Mouse (Mus musculus) lung, postnatal 0 days (tissue): Measurements from ENCODE around the gene Ccdc30.

Experiments
- CTCF ChIP-seq: IDR thresholded peaks from 2 replicates; pipeline ENCODE4 v1.5.1; 2016; ENCODE audit warnings: antibody characterized with exemption, mild to moderate bottlenecking
- EP300 ChIP-seq: IDR thresholded peaks from 2 replicates; pipeline ENCODE4 v1.6.1; 2016; ENCODE audit warnings: antibody characterized with exemption, mild to moderate bottlenecking, control low read depth

- TF ChIP-seq CTCF (no peak), EP300 (no peak)
Measured at GRCm38 (mm10) chr4:119345508-119345907, 69.8 kb downstream of the Ccdc30 start.
